Mouse (Mus musculus): ENCODE measurements around the gene Rasal1. TPM values are rescaled to one million over a fixed set of nuclear protein-coding genes. Genes with fewer than 3 reads are reported as not detected.

Rasal1 gene
- polyA plus RNA-seq, 1 experiment from 2014 or later: 0.58 TPM

- H3K9me3 ChIP-seq (replicated peaks): no peaks in the 10 kb centered on the region
- no peak overlapping the region for H3K27ac ChIP-seq
- no peaks in the 10 kb centered on the region for H3K27me3 ChIP-seq
- H3K36me3 ChIP-seq: peaks cover 23% of the 10 kb centered on the region
- 0 out of 2 replicates have a peak overlapping the region, but pooled peaks have one; percentile 63 for H3K4me3 ChIP-seq (replicated peaks)
- H3K4me2 ChIP-seq: peak overlapping the region; percentile 86
- ATAC-seq (replicated peaks; ENCODE audit: low FRiP score): no peak
- peak overlapping the region; percentile 59; the same call in 1 of the 2 replicates for H3K9ac ChIP-seq
- H3K4me1 ChIP-seq: peaks cover 28% of the 10 kb centered on the region
- 92% methylated on average over 5 of the region's 5 CpGs for WGBS
Observed at GRCm38 (mm10) chr5:120610906-120611305, 37.7 kb upstream of the Rasal1 start.

- no peak for ATAC-seq (replicated peaks; ENCODE audit: low FRiP score)
- H3K4me2 ChIP-seq: peak overlapping the region; percentile 86
- H3K9ac ChIP-seq: peak overlapping the region; percentile 59
- H3K4me1 ChIP-seq: peaks cover 28% of the 10 kb centered on the region
- no peaks in the 10 kb centered on the region for H3K27me3 ChIP-seq
- H3K27ac ChIP-seq: no peak overlapping the region
- peak overlapping the region; percentile 63 for H3K4me3 ChIP-seq (replicated peaks)
- WGBS: 50% methylated on average over 8 of the region's 8 CpGs
- peaks cover 28% of the 10 kb centered on the region for H3K36me3 ChIP-seq
- no peaks in the 10 kb centered on the region for H3K9me3 ChIP-seq (replicated peaks)
Observed at GRCm38 (mm10) chr5:120611416-120611815, 37.2 kb upstream of the Rasal1 start.

- no peaks in the 10 kb centered on the region for H3K9me3 ChIP-seq (replicated peaks)
- under 1% methylated on average over 22 of the region's 22 CpGs for WGBS
Observed at GRCm38 (mm10) chr5:120612442-120612821, 36.2 kb upstream of the Rasal1 start, which contains the start of the genes Rita1 and Ddx54. Rita1 (minus strand) TSS chr5:120612589. Ddx54 (plus strand) TSS chr5:120612739.

GRCm38 (mm10) chr5:120612822-120613604, 35.6 kb upstream of the Rasal1 start:
- no peaks in the 10 kb centered on the region for H3K27me3 ChIP-seq
- H3K27ac ChIP-seq: peak overlapping the region; percentile 91
- under 1% methylated on average over 69 of the region's 69 CpGs for WGBS
- ATAC-seq (replicated peaks; ENCODE audit: low FRiP score): peak; percentile 93
- peak overlapping the region; percentile 86 for H3K4me2 ChIP-seq
- peaks cover 42% of the 10 kb centered on the region for H3K36me3 ChIP-seq
- H3K9me3 ChIP-seq (replicated peaks): no peaks in the 10 kb centered on the region
- H3K4me1 ChIP-seq: peaks cover 28% of the 10 kb centered on the region
- H3K9ac ChIP-seq: peak overlapping the region; percentile 59
- H3K4me3 ChIP-seq (replicated peaks): peak overlapping the region; percentile 63

More at GRCm38 (mm10) chr5:120612442-120612821, 36.2 kb upstream of the Rasal1 start, which contains the start of the genes Rita1 and Ddx54:
- peak within 1 kb of the TSS; percentile 59 for H3K9ac ChIP-seq
- ATAC-seq (replicated peaks; ENCODE audit: low FRiP score): peak; percentile 89
- peak within 1 kb of the TSS; percentile 63 for H3K4me3 ChIP-seq (replicated peaks)
- peak within 1 kb of the TSS; percentile 86 for H3K4me2 ChIP-seq
- H3K27ac ChIP-seq: peak within 1 kb of the TSS; percentile 91
- H3K4me1 ChIP-seq: peaks cover 28% of the 10 kb centered on the region
- H3K27me3 ChIP-seq: no peaks in the 10 kb centered on the region
- H3K36me3 ChIP-seq: peaks cover 38% of the 10 kb centered on the region

- Histone ChIP-seq H3K36me3 (peaks cover 60% of the 10 kb centered on the region), H3K4me3 (replicated peaks) (no peak overlapping the region), H3K9me3 (replicated peaks) (no peaks in the 10 kb centered on the region), H3K9ac (no peak overlapping the region), H3K27me3 (no peaks in the 10 kb centered on the region), H3K4me1 (peaks cover 28% of the 10 kb centered on the region), H3K27ac (no peak overlapping the region), H3K4me2 (no peak overlapping the region)
- 99% methylated on average over 4 of the region's 4 CpGs for WGBS
- no peak for ATAC-seq (replicated peaks; ENCODE audit: low FRiP score)
Observed at GRCm38 (mm10) chr5:120615903-120616302, 32.7 kb upstream of the Rasal1 start.

GRCm38 (mm10) chr5:120618778-120619177, 29.8 kb upstream of the Rasal1 start:
- ATAC-seq (replicated peaks; ENCODE audit: low FRiP score): no peak
- Histone ChIP-seq H3K4me2 (no peak overlapping the region), H3K4me1 (peaks cover 25% of the 10 kb centered on the region), H3K9me3 (replicated peaks) (no peaks in the 10 kb centered on the region), H3K36me3 (peaks cover 88% of the 10 kb centered on the region), H3K4me3 (replicated peaks) (no peak overlapping the region), H3K27ac (no peak overlapping the region), H3K9ac (no peak overlapping the region), H3K27me3 (no peaks in the 10 kb centered on the region)
- 86% methylated on average over 12 of the region's 12 CpGs for WGBS

- Histone ChIP-seq H3K36me3 (peaks cover 93% of the 10 kb centered on the region), H3K4me3 (replicated peaks) (no peak overlapping the region), H3K9ac (no peak overlapping the region), H3K4me1 (peaks cover 21% of the 10 kb centered on the region), H3K9me3 (replicated peaks) (no peaks in the 10 kb centered on the region), H3K4me2 (no peak overlapping the region), H3K27me3 (no peaks in the 10 kb centered on the region), H3K27ac (no peak overlapping the region)
- ATAC-seq (replicated peaks; ENCODE audit: low FRiP score): no peak
- WGBS: 18% methylated on average over 5 of the region's 5 CpGs
Observed at GRCm38 (mm10) chr5:120619201-120619600, 29.4 kb upstream of the Rasal1 start.

GRCm38 (mm10) chr5:120620375-120621077, 28.1 kb upstream of the Rasal1 start:
- Histone ChIP-seq H3K4me1 (peaks cover 13% of the 10 kb centered on the region), H3K27ac (peak overlapping the region; percentile 39; the same call in 1 of the 2 replicates), H3K4me3 (replicated peaks) (no peak overlapping the region), H3K9me3 (replicated peaks) (no peaks in the 10 kb centered on the region), H3K36me3 (peaks cover 100% of the 10 kb centered on the region), H3K27me3 (no peaks in the 10 kb centered on the region), H3K9ac (no peak overlapping the region), H3K4me2 (no peak overlapping the region)
- 66% methylated on average over 18 of the region's 18 CpGs for WGBS
- ATAC-seq (replicated peaks; ENCODE audit: low FRiP score): peak; percentile 30; the same call in 1 of the 2 replicates

GRCm38 (mm10) chr5:120621078-120621765, 27.4 kb upstream of the Rasal1 start:
- no peaks in the 10 kb centered on the region for H3K27me3 ChIP-seq
- peak overlapping the region; percentile 39; the same call in 1 of the 2 replicates for H3K27ac ChIP-seq
- H3K4me2 ChIP-seq: no peak overlapping the region
- no peak overlapping the region for H3K4me3 ChIP-seq (replicated peaks)
- H3K36me3 ChIP-seq: peaks cover 100% of the 10 kb centered on the region
- WGBS: 76% methylated on average over 23 of the region's 23 CpGs
- peak; percentile 17; the same call in 1 of the 2 replicates for ATAC-seq (replicated peaks; ENCODE audit: low FRiP score)
- H3K9me3 ChIP-seq (replicated peaks): no peaks in the 10 kb centered on the region
- H3K9ac ChIP-seq: no peak overlapping the region
- peaks cover 13% of the 10 kb centered on the region for H3K4me1 ChIP-seq

- H3K4me2 ChIP-seq: no peak overlapping the region
- no peak overlapping the region for H3K27ac ChIP-seq
- H3K4me3 ChIP-seq (replicated peaks): no peak overlapping the region
- WGBS: 89% methylated on average over 10 of the region's 10 CpGs
- peaks cover 100% of the 10 kb centered on the region for H3K36me3 ChIP-seq
- H3K4me1 ChIP-seq: peaks cover 15% of the 10 kb centered on the region
- no peak overlapping the region for H3K9ac ChIP-seq
- no peak for ATAC-seq (replicated peaks; ENCODE audit: low FRiP score)
- no peaks in the 10 kb centered on the region for H3K9me3 ChIP-seq (replicated peaks)
- H3K27me3 ChIP-seq: no peaks in the 10 kb centered on the region
Observed at GRCm38 (mm10) chr5:120621846-120622197, 26.8 kb upstream of the Rasal1 start.

GRCm38 (mm10) chr5:120622198-120622851, 26.3 kb upstream of the Rasal1 start:
- H3K27me3 ChIP-seq: no peaks in the 10 kb centered on the region
- H3K4me2 ChIP-seq: no peak overlapping the region
- 66% methylated on average over 5 of the region's 5 CpGs for WGBS
- peaks cover 100% of the 10 kb centered on the region for H3K36me3 ChIP-seq
- no peak overlapping the region for H3K9ac ChIP-seq
- no peak overlapping the region for H3K27ac ChIP-seq
- no peak for ATAC-seq (replicated peaks; ENCODE audit: low FRiP score)
- no peak overlapping the region for H3K4me3 ChIP-seq (replicated peaks)
- H3K4me1 ChIP-seq: peaks cover 16% of the 10 kb centered on the region
- H3K9me3 ChIP-seq (replicated peaks): no peaks in the 10 kb centered on the region

Data from kidney, embryonic 15.5 days (tissue).